Mouse (Mus musculus) embryonic facial prominence, embryonic 13.5 days (tissue): ENCODE measurements around the gene D230025D16Rik. TPM values are rescaled to one million over a fixed set of nuclear protein-coding genes. Genes with fewer than 3 reads are reported as not detected.

Experiments used
- ATAC-seq: fragments of 200-750 bp; cut with Nextera tagmentation; 2 replicates; pipeline ENCODE4 v1.8.0; 2017; ENCODE audit warnings: low read depth; ENCODE audit not compliant: insufficient number of reproducible peaks, insufficient read depth, low FRiP score, low TSS enrichment
- H3K27ac ChIP-seq: fragments of 300-500 bp; sonication (generic); 2 replicates; pipeline ENCODE4 v1.5.1; 2015; ENCODE audit warnings: moderate library complexity, mild to moderate bottlenecking, inconsistent platforms
- H3K27me3 ChIP-seq: fragments of 300-500 bp; sonication (generic); 2 replicates; pipeline ENCODE4 v1.6.1; 2015; ENCODE audit warnings: mild to moderate bottlenecking, inconsistent platforms
- H3K36me3 ChIP-seq: fragments of 300-500 bp; sonication (generic); 2 replicates; pipeline ENCODE4 v1.6.1; 2015; ENCODE audit warnings: mild to moderate bottlenecking, inconsistent platforms
- H3K4me1 ChIP-seq: fragments of 300-500 bp; sonication (generic); 2 replicates; pipeline ENCODE4 v1.6.1; 2015; ENCODE audit warnings: inconsistent platforms
- H3K4me2 ChIP-seq: fragments of 300-500 bp; sonication (generic); 2 replicates; pipeline ENCODE4 v1.6.1; 2015; ENCODE audit warnings: moderate library complexity, mild to moderate bottlenecking, inconsistent platforms
- H3K4me3 ChIP-seq: fragments of 300-500 bp; sonication (generic); 2 replicates; pipeline ENCODE4 v1.5.1; 2015; ENCODE audit warnings: mild to moderate bottlenecking, inconsistent platforms
- H3K9ac ChIP-seq: fragments of 300-500 bp; sonication (generic); 2 replicates; pipeline ENCODE4 v1.6.1; 2015; ENCODE audit warnings: mild to moderate bottlenecking, inconsistent platforms
- H3K9me3 ChIP-seq: fragments of 300-500 bp; sonication (generic); 2 replicates; pipeline ENCODE4 v1.6.1; 2016; ENCODE audit warnings: inconsistent platforms
- WGBS: fragments of 180-500 bp; shearing (Covaris S2); methylation state at CpG from one replicate; pipeline ENCODE4 v1.1.7; 2015; ENCODE audit warnings: mixed read lengths; 5-methylcytosine and 5-hydroxymethylcytosine counted together
- polyA plus RNA-seq: library from polyadenylated mRNA; unstranded; fragments of >200 nt; fragmentation: Nextera tagmentation; extraction: Ambion mirVana; gene quantifications from 2 replicates; pipeline ENCODE4 v1.2.1, GENCODE M21; 2015

The D230025D16Rik gene
- polyA plus RNA-seq, 1 experiment from 2014 or later = 24.5 TPM

GRCm38 (mm10) chr8:105297511-105298192, 72.7 kb downstream of the D230025D16Rik start, which contains the start of gene E2f4:
Gene E2f4, plus strand, starts transcription at chr8:105297663.
- Histone ChIP-seq H3K27ac (peak within 1 kb of the TSS; percentile 60; the same call in 1 of the 2 replicates), H3K4me2 (peak within 1 kb of the TSS; percentile 96), H3K4me1 (peaks cover 16% of the 10 kb centered on the region), H3K9me3 (no peaks in the 10 kb centered on the region), H3K36me3 (peaks cover 40% of the 10 kb centered on the region), H3K4me3 (peak within 1 kb of the TSS; percentile 99), H3K27me3 (peaks cover 10% of the 10 kb centered on the region), H3K9ac (peak within 1 kb of the TSS; percentile 95)
- WGBS = under 1% methylated on average over 58 of the region's 58 CpGs
- ATAC-seq = peak; percentile 64; the same call in 1 of the 2 replicates

GRCm38 (mm10) chr8:105298351-105299252, 73.7 kb downstream of the D230025D16Rik start:
- Histone ChIP-seq H3K27me3 (peaks cover under 1% of the 10 kb centered on the region), H3K4me2 (peak overlapping the region; percentile 96), H3K4me3 (peak overlapping the region; percentile 99), H3K9me3 (no peaks in the 10 kb centered on the region), H3K4me1 (peaks cover 16% of the 10 kb centered on the region), H3K9ac (peak overlapping the region; percentile 95), H3K36me3 (peaks cover 49% of the 10 kb centered on the region), H3K27ac (no peak overlapping the region)
- 57% methylated on average over 18 of the region's 18 CpGs for WGBS
- no peak for ATAC-seq

GRCm38 (mm10) chr8:105299962-105300361, 75.0 kb downstream of the D230025D16Rik start:
- no peak overlapping the region for H3K27ac ChIP-seq
- H3K9ac ChIP-seq = no peak overlapping the region
- no peaks in the 10 kb centered on the region for H3K9me3 ChIP-seq
- WGBS = 92% methylated on average over 8 of the region's 8 CpGs
- no peak overlapping the region for H3K4me3 ChIP-seq
- peaks cover 59% of the 10 kb centered on the region for H3K36me3 ChIP-seq
- H3K4me2 ChIP-seq = no peak overlapping the region
- H3K4me1 ChIP-seq = peaks cover 26% of the 10 kb centered on the region
- no peaks in the 10 kb centered on the region for H3K27me3 ChIP-seq
- ATAC-seq = no peak

Other genes with a start within 250 kb of the D230025D16Rik start
- not detected in 2 replicates for gene Ces2h, start 224.3 kb upstream of the D230025D16Rik start, polyA plus RNA-seq
- gene Ces3a, start 176.5 kb upstream of the D230025D16Rik start, polyA plus RNA-seq = not detected in 2 replicates
- not detected in 2 replicates for gene Ces3b, start 141.4 kb upstream of the D230025D16Rik start, polyA plus RNA-seq
- gene Ces4a, start 93.3 kb upstream of the D230025D16Rik start, polyA plus RNA-seq = 0.18 TPM in 1 of 2 replicates, not detected in the other
- 102 and 118 TPM in 2 replicates for gene Cbfb, start 54.5 kb upstream of the D230025D16Rik start, polyA plus RNA-seq
- gene B3gnt9, start 30.0 kb downstream of the D230025D16Rik start, polyA plus RNA-seq = 25.9 and 29.7 TPM in 2 replicates
- 22.8 and 24.7 TPM in 2 replicates for gene Tradd, start 39.5 kb downstream of the D230025D16Rik start, polyA plus RNA-seq
- 2.1 TPM in 2 replicates for gene Fbxl8, start 39.5 kb downstream of the D230025D16Rik start, polyA plus RNA-seq
- gene Hsf4, start 44.7 kb downstream of the D230025D16Rik start, polyA plus RNA-seq = 0.13 and 0.22 TPM in 2 replicates
- gene Nol3, start 51.0 kb downstream of the D230025D16Rik start, polyA plus RNA-seq = 1.8 and 2.8 TPM in 2 replicates
- 22.1 and 23.0 TPM in 2 replicates for gene 4931428F04Rik, start 64.7 kb downstream of the D230025D16Rik start, polyA plus RNA-seq
- gene Exoc3l, start 71.0 kb downstream of the D230025D16Rik start, polyA plus RNA-seq = 10.2 and 11.1 TPM in 2 replicates
- gene E2f4, start 72.5 kb downstream of the D230025D16Rik start, polyA plus RNA-seq = 78.9 and 81.7 TPM in 2 replicates
- 6.0 and 6.7 TPM in 2 replicates for gene Elmo3, start 80.5 kb downstream of the D230025D16Rik start, polyA plus RNA-seq
- 1.3 and 1.8 TPM in 2 replicates for gene Lrrc29, start 101.1 kb downstream of the D230025D16Rik start, polyA plus RNA-seq
- 121 TPM in 2 replicates for gene Tmem208, start 101.2 kb downstream of the D230025D16Rik start, polyA plus RNA-seq
- 2.3 and 3.0 TPM in 2 replicates for gene Fhod1, start 122.8 kb downstream of the D230025D16Rik start, polyA plus RNA-seq
- gene Slc9a5, start 123.7 kb downstream of the D230025D16Rik start, polyA plus RNA-seq = 5.9 and 6.0 TPM in 2 replicates
- 0.39 and 0.81 TPM in 2 replicates for gene Plekhg4, start 148.1 kb downstream of the D230025D16Rik start, polyA plus RNA-seq
- gene Kctd19, start 188.4 kb downstream of the D230025D16Rik start, polyA plus RNA-seq = not detected in 2 replicates
- 0.22 TPM in 1 of 2 replicates, not detected in the other for gene Lrrc36, start 188.4 kb downstream of the D230025D16Rik start, polyA plus RNA-seq
- gene Tppp3, start 246.4 kb downstream of the D230025D16Rik start, polyA plus RNA-seq = 18.7 and 23.1 TPM in 2 replicates